Mouse (Mus musculus): ENCODE data around the gene Hoxc8. TPM values are rescaled to one million over a fixed set of nuclear protein-coding genes. Genes with fewer than 3 reads are reported as not detected.

Hoxc8 gene
- total RNA-seq, 2 experiments from 2014 or later = 17.0 to 21.0 TPM

- peak; percentile 80 for DNase-seq
These were observed 19.1 kb downstream of the Hoxc8 start for GRCm38 (mm10) chr15:103009265-103010111.

GRCm38 (mm10) chr15:103010112-103010846 lies 19.9 kb downstream of the Hoxc8 start:
- DNase-seq = peak; percentile 65

GRCm38 (mm10) chr15:103010847-103011555 lies 20.6 kb downstream of the Hoxc8 start:
- DNase-seq = peak; percentile 67

GRCm38 (mm10) chr15:103011928-103012486 lies 21.6 kb downstream of the Hoxc8 start:
- peak; percentile 85 for DNase-seq

- peak; percentile 75 for DNase-seq
These were observed 23.0 kb downstream of the Hoxc8 start for GRCm38 (mm10) chr15:103013238-103013984.

- peak; percentile 82 for DNase-seq
These were observed 24.0 kb downstream of the Hoxc8 start for GRCm38 (mm10) chr15:103014166-103015008.

GRCm38 (mm10) chr15:103015009-103015399 lies 24.6 kb downstream of the Hoxc8 start:
- no peak for DNase-seq

- peak; percentile 52 for DNase-seq
These were observed 25.2 kb downstream of the Hoxc8 start for GRCm38 (mm10) chr15:103015406-103016166.

GRCm38 (mm10) chr15:103018636-103019035 lies 28.2 kb downstream of the Hoxc8 start, which contains the start of gene Hoxc4:
Gene Hoxc4 (plus strand): TSS chr15:103018934.
- DNase-seq = no peak

GRCm38 (mm10) chr15:103020899-103021418 lies 30.6 kb downstream of the Hoxc8 start:
- DNase-seq = no peak

- DNase-seq = no peak
These were observed 31.1 kb downstream of the Hoxc8 start for GRCm38 (mm10) chr15:103021544-103021943.

- no peak for DNase-seq
These were observed 33.7 kb downstream of the Hoxc8 start for GRCm38 (mm10) chr15:103024131-103024530.

GRCm38 (mm10) chr15:103027266-103028235 lies 37.1 kb downstream of the Hoxc8 start:
- DNase-seq = peak; percentile 42

GRCm38 (mm10) chr15:103028916-103029512 lies 38.6 kb downstream of the Hoxc8 start:
- DNase-seq = no peak

GRCm38 (mm10) chr15:103030142-103030541 lies 39.7 kb downstream of the Hoxc8 start:
- no peak for DNase-seq

- no peak for DNase-seq
These were observed 41.8 kb downstream of the Hoxc8 start for GRCm38 (mm10) chr15:103032167-103032566.

All from adrenal gland, postnatal 10 days (tissue).